Mouse (Mus musculus) heart, adult 2 months (tissue): ENCODE results near the gene Gprin1.

Source experiments
- EP300 ChIP-seq: fragments of 200-500 bp; IDR thresholded peaks from 2 replicates; pipeline ENCODE4 v1.6.1; 2011; ENCODE audit warnings: low read depth, low read length, control low read depth; ENCODE audit not compliant: insufficient read depth
- POLR2A ChIP-seq: fragments of 200-500 bp; IDR thresholded peaks from 2 replicates; pipeline ENCODE4 v1.6.1; 2011; ENCODE audit warnings: mild to moderate bottlenecking, low read depth, low read length, control low read depth; ENCODE audit not compliant: insufficient read depth

DNA sequence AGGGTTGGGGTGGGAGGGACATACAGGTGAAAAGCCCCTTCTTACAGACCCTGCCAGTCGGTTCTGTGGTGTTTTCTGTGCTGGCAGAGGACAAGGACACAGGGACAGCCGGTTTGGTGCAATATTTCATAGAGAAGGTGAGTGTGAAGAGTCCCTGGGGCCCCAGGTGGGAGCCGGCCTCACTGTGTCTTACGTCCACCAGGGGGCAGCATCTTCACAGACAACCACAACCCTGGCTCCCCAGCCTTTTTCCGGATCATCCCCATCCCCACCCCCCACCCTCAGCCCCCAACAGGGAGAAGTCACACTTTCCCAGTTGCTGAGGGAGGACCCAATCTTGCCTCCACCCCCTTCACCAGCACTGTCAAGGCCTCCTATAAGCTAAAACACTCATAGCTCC, 32.8 kb downstream of the Gprin1 start:
- TF ChIP-seq POLR2A (no peak), EP300 (no peak)
